Mouse (Mus musculus) CH12.LX (cell line): ENCODE measurements around the gene Nfia. TPM values are rescaled to one million over a fixed set of nuclear protein-coding genes. Genes with fewer than 3 reads are reported as not detected.

Source experiments
- DNase-seq: peaks from one replicate; pipeline ENCODE4 v3.0.0-alpha.2; 2013; ENCODE audit errors: extremely low read depth
- H3K27ac ChIP-seq: 2 replicates; pipeline ENCODE4 v1.5.1; 2012; ENCODE audit warnings: low read depth, mild to moderate bottlenecking, control low read depth, moderate library complexity; ENCODE audit not compliant: insufficient read depth
- H3K27me3 ChIP-seq: replicated peaks from 2 replicates; pipeline ENCODE3; 2012; ENCODE audit warnings: inconsistent platforms
- H3K36me3 ChIP-seq, 2 experiments: replicated peaks in 1 of 2; 2 replicates each; pipeline versions ENCODE3 to v1.6.1; 2012; ENCODE audit warnings: inconsistent platforms in 1 of 2, low read length in 1 of 2, mild to moderate bottlenecking in 1 of 2, mixed read lengths in 1 of 2, moderate library complexity in 1 of 2; ENCODE audit not compliant: control insufficient read depth in 1 of 2, insufficient read depth in 1 of 2
- H3K4me1 ChIP-seq, 2 experiments: 2 replicates each; pipeline ENCODE4 v1.6.1; 2012; ENCODE audit warnings: inconsistent platforms in 1 of 2, moderate library complexity in 1 of 2; ENCODE audit not compliant: insufficient read depth in 2 of 2, control insufficient read depth in 1 of 2
- H3K4me2 ChIP-seq: 2 replicates; pipeline ENCODE4 v1.6.1; 2012; ENCODE audit warnings: low read depth, mild to moderate bottlenecking, control low read depth; ENCODE audit not compliant: poor library complexity, insufficient read depth, severe bottlenecking
- H3K4me3 ChIP-seq, 3 experiments: fragments of 150-350 bp in 1 of 3; sonication (generic) in 1 of 3; replicated peaks in 1 of 3; 2 replicates each; pipeline versions ENCODE3 to v1.5.1; 2011 to 2012; ENCODE audit warnings: low read depth in 2 of 3, low read length in 2 of 3, mild to moderate bottlenecking in 2 of 3, moderate library complexity in 2 of 3, control low read depth in 1 of 3, improper control_type of control experiment in 1 of 3, inconsistent platforms in 1 of 3, mixed read lengths in 1 of 3; ENCODE audit not compliant: poor library complexity in 1 of 3
- H3K79me2 ChIP-seq: replicated peaks from 2 replicates; pipeline ENCODE4 v1.6.1; 2012; ENCODE audit warnings: mild to moderate bottlenecking, moderate library complexity; ENCODE audit not compliant: control insufficient read depth, poor library complexity, insufficient read depth, severe bottlenecking; ENCODE audit errors: extremely low read depth
- H3K9ac ChIP-seq: 2 replicates; pipeline ENCODE4 v1.6.1; 2012; ENCODE audit warnings: low read depth, mild to moderate bottlenecking, control low read depth, moderate library complexity; ENCODE audit not compliant: insufficient read depth
- H3K9me3 ChIP-seq: replicated peaks from 2 replicates; pipeline ENCODE3; 2012; ENCODE audit warnings: low read length, inconsistent platforms, mixed read lengths
- BHLHE40 ChIP-seq: IDR thresholded peaks from 2 replicates; pipeline ENCODE4 v1.6.1; 2011; ENCODE audit warnings: mild to moderate bottlenecking, low read depth, low read length, improper control_type of control experiment
- CHD1 ChIP-seq: IDR thresholded peaks from 2 replicates; pipeline ENCODE4 v1.6.1; 2012; ENCODE audit warnings: low read depth, low read length, improper control_type of control experiment, inconsistent platforms
- CHD2 ChIP-seq: IDR thresholded peaks from 2 replicates; pipeline ENCODE4 v1.6.1; 2011; ENCODE audit warnings: low read length, improper control_type of control experiment
- E2F4 ChIP-seq: IDR thresholded peaks from 2 replicates; pipeline ENCODE4 v1.6.1; 2011; ENCODE audit warnings: low read depth, low read length, improper control_type of control experiment; ENCODE audit not compliant: insufficient replicate concordance
- ETS1 ChIP-seq: conservative IDR thresholded peaks from 2 replicates; pipeline ENCODE4 v1.6.1; 2012; ENCODE audit warnings: low read depth, mild to moderate bottlenecking, inconsistent platforms, low read length, improper control_type of control experiment, moderate library complexity
- HCFC1 ChIP-seq: IDR thresholded peaks from 2 replicates; pipeline ENCODE4 v1.6.1; 2012; ENCODE audit warnings: low read depth, mild to moderate bottlenecking, inconsistent platforms, low read length, improper control_type of control experiment
- IRF4 ChIP-seq: IDR thresholded peaks from 2 replicates; pipeline ENCODE4 v1.6.1; 2014; ENCODE audit warnings: low read depth, mild to moderate bottlenecking, inconsistent platforms, low read length, improper control_type of control experiment
- JUN ChIP-seq: IDR thresholded peaks from 2 replicates; pipeline ENCODE4 v1.6.1; 2011; ENCODE audit warnings: low read depth, mild to moderate bottlenecking, low read length, improper control_type of control experiment, moderate library complexity; ENCODE audit not compliant: insufficient read depth
- KAT2A ChIP-seq: IDR thresholded peaks from 2 replicates; pipeline ENCODE4 v1.6.1; 2012; ENCODE audit warnings: low read length, improper control_type of control experiment, inconsistent platforms; ENCODE audit not compliant: insufficient replicate concordance
- MAFK ChIP-seq: IDR thresholded peaks from 2 replicates; pipeline ENCODE4 v1.6.1; 2011; ENCODE audit warnings: low read length, improper control_type of control experiment; ENCODE audit not compliant: insufficient replicate concordance
- MAZ ChIP-seq: IDR thresholded peaks from 2 replicates; pipeline ENCODE4 v1.6.1; 2012; ENCODE audit warnings: low read depth, mild to moderate bottlenecking, inconsistent platforms, low read length, improper control_type of control experiment, moderate library complexity
- MYC ChIP-seq: IDR thresholded peaks from 2 replicates; pipeline ENCODE4 v1.6.1; 2011; ENCODE audit warnings: low read depth, mild to moderate bottlenecking, improper control_type of control experiment, low read length
- POLR2AphosphoS2 ChIP-seq: IDR thresholded peaks from 2 replicates; pipeline ENCODE4 v1.6.1; 2011; ENCODE audit warnings: low read depth, low read length, improper control_type of control experiment
- RAD21 ChIP-seq: IDR thresholded peaks from 2 replicates; pipeline ENCODE4 v1.6.1; 2011; ENCODE audit warnings: low read depth, mild to moderate bottlenecking, low read length, improper control_type of control experiment, moderate library complexity
- RCOR1 ChIP-seq: conservative IDR thresholded peaks from 2 replicates; pipeline ENCODE4 v1.6.1; 2012; ENCODE audit warnings: low read depth, mild to moderate bottlenecking, inconsistent platforms, low read length, improper control_type of control experiment
- TBP ChIP-seq: conservative IDR thresholded peaks from 2 replicates; pipeline ENCODE4 v1.6.1; 2011; ENCODE audit warnings: low read depth, low read length, improper control_type of control experiment
- UBTF ChIP-seq: IDR thresholded peaks from 2 replicates; pipeline ENCODE4 v1.6.1; 2012; ENCODE audit warnings: low read depth, mild to moderate bottlenecking, inconsistent platforms, low read length, improper control_type of control experiment, moderate library complexity
- ZC3H11A ChIP-seq: IDR thresholded peaks from 2 replicates; pipeline ENCODE4 v1.6.1; 2012; ENCODE audit warnings: low read depth, mild to moderate bottlenecking, inconsistent platforms, low read length, improper control_type of control experiment
- ZKSCAN1 ChIP-seq: IDR thresholded peaks from 2 replicates; pipeline ENCODE4 v1.6.1; 2012; ENCODE audit warnings: low read depth, inconsistent platforms, low read length, improper control_type of control experiment, borderline replicate concordance
- ZMIZ1 ChIP-seq: IDR thresholded peaks from 2 replicates; pipeline ENCODE4 v1.6.1; 2012; ENCODE audit warnings: low read depth, mild to moderate bottlenecking, inconsistent platforms, low read length, improper control_type of control experiment
- ZNF384 ChIP-seq: IDR thresholded peaks from 2 replicates; pipeline ENCODE4 v1.6.1; 2012; ENCODE audit warnings: low read depth, low read length, improper control_type of control experiment, inconsistent platforms
- dilution Hi-C: fragments of 300-500 bp; cut with MboI; formaldehyde crosslinking; loops from 2 replicates; pipeline ENCODE4 v1.14.3; 2020; ENCODE audit warnings: low sequenced_read_pairs; ENCODE audit not compliant: extremely low pct_unique_long_range_greater_than_20kb, extremely low pct_ligation_motif_present
- in situ Hi-C: fragments of 300-500 bp; cut with MboI; formaldehyde crosslinking; loops from 3 replicates; pipeline ENCODE4 v1.14.3; 2019; ENCODE audit warnings: low sequenced_read_pairs, low pct_ligation_motif_present, low pct_unique_long_range_greater_than_20kb, mixed read lengths
- polyA plus RNA-seq: library from polyadenylated mRNA; unstranded; fragments of >175 nt; gene quantifications from 2 replicates; pipeline ENCODE4 v1.2.1, GENCODE M21; 2012; ENCODE audit warnings: low read depth; ENCODE audit not compliant: insufficient read length
- total RNA-seq, 2 experiments: library from RNA; depleted of rRNA; stranded (reverse); fragments of 300-350 nt in 1 of 2; fragments of >200 nt in 1 of 2; gene quantifications; 2 replicates each; pipeline ENCODE4 v1.2.3; 2012 to 2014

The Nfia gene
- total and polyA plus RNA-seq, 3 experiments: not detected

DNA sequence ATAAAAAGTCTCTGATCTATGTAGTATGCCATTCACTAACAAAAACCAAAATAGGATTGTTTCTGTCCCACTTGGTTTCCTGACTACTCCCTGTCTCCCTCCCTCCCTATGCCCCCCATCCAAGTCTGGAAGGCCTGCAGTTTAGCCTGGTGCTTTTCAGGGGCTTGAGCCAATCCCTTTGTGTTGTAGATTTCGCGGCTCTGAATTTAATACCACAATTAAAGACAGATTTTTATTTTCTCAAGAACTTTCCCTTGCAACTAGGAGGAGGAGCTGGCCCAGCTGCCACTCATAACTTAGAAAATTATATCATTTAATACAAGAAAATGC is 330.8 kb downstream of the Nfia start:
- in situ Hi-C loops (no loop called here), dilution Hi-C loops (no loop called here)
- H3K9ac ChIP-seq: no peak overlapping the region
- no peak for DNase-seq
- H3K27ac ChIP-seq: no peak overlapping the region
- H3K4me1 ChIP-seq: no peaks in the 10 kb centered on the region
- no peaks in the 10 kb centered on the region for H3K36me3 ChIP-seq
- no peak overlapping the region for H3K4me2 ChIP-seq
- no peak for TF ChIP-seq ZKSCAN1
- TF ChIP-seq ZMIZ1: no peak
- TF ChIP-seq ETS1: no peak
- TF ChIP-seq E2F4: no peak
- TF ChIP-seq KAT2A: no peak
- no peak for TF ChIP-seq RAD21
- no peak for TF ChIP-seq IRF4
- no peak for TF ChIP-seq MAZ
- TF ChIP-seq ZNF384: no peak
- no peak for TF ChIP-seq JUN
- no peak for TF ChIP-seq CHD2
- TF ChIP-seq TBP: no peak
- no peak for TF ChIP-seq HCFC1
- no peak for TF ChIP-seq ZC3H11A
- no peak overlapping the region for H3K4me3 ChIP-seq
- peaks cover 78% of the 10 kb centered on the region for H3K9me3 ChIP-seq
- no peaks in the 10 kb centered on the region for H3K27me3 ChIP-seq
- H3K79me2 ChIP-seq: no peaks in the 10 kb centered on the region

DNA sequence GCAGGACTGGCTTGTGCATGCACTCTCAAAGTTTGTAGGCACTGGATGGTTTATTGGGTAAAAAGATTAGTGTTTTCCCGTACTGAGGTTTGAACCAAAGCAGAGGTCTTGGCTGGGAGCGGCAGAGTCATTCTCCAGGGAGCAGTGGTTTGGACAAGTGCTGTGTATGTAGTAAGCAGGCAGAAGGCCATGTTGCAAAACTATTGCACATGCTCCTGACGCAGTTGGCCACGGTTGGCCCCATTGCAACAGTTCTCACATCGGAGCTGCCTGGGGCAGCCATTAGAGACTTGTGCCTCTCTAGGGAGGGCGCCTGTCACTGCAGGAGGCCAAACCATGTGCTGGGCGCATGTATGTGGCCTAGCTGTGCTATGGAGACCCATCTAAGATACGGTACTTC is 331.6 kb downstream of the Nfia start:
- Histone ChIP-seq H3K4me1 (no peaks in the 10 kb centered on the region), H3K27me3 (no peaks in the 10 kb centered on the region), H3K4me2 (no peak overlapping the region), H3K79me2 (no peaks in the 10 kb centered on the region), H3K9ac (no peak overlapping the region), H3K9me3 (peaks cover 79% of the 10 kb centered on the region), H3K4me3 (no peak overlapping the region), H3K36me3 (no peaks in the 10 kb centered on the region)
- no peak for DNase-seq
- dilution Hi-C loops: no loop called here
- in situ Hi-C loops: no loop called here
- no peak for TF ChIP-seq HCFC1
- TF ChIP-seq JUN: no peak
- no peak for TF ChIP-seq MAFK
- TF ChIP-seq KAT2A: no peak
- TF ChIP-seq E2F4: no peak
- no peak for TF ChIP-seq CHD1
- no peak for TF ChIP-seq POLR2AphosphoS2
- no peak for TF ChIP-seq RCOR1
- no peak for TF ChIP-seq MYC
- no peak for TF ChIP-seq BHLHE40
- no peak for TF ChIP-seq UBTF
- TF ChIP-seq ZC3H11A: no peak
- TF ChIP-seq ZNF384: no peak
- TF ChIP-seq RAD21: no peak
- TF ChIP-seq, all 38 proteins: peak for 0
- H3K27ac ChIP-seq: no peak overlapping the region
